Comparison of ENCODE assay signal across 15 mouse cellular contexts in genomic region chr3:82417958-82418357, GRCm38 (mm10).
"Had no signal": no experiment of that assay in that cellular context is flagged by ENCODE, and none has a peak within 500 bp of the region (broad histone marks: within the 10 kb centered on the region; RNA-seq: fewer than 3 reads in every experiment).

No protein-coding gene starts in this region.

- H3K4me2 ChIP-seq: neural tube, embryonic 13.5 days; neural tube, embryonic 15.5 days; stomach, embryonic 15.5 days had no signal

- H3K4me3 ChIP-seq: neural tube, embryonic 13.5 days; neural tube, embryonic 15.5 days; stomach, embryonic 15.5 days had no signal

- H3K27ac ChIP-seq: neural tube, embryonic 13.5 days; neural tube, embryonic 15.5 days; stomach, embryonic 15.5 days; stomach, postnatal 0 days had no signal

- H3K4me1 ChIP-seq: neural tube, embryonic 13.5 days; neural tube, embryonic 15.5 days; stomach, embryonic 15.5 days had no signal

- H3K27me3 ChIP-seq: neural tube, embryonic 13.5 days; neural tube, embryonic 15.5 days; stomach, embryonic 15.5 days had no signal

- H3K36me3 ChIP-seq: neural tube, embryonic 13.5 days; neural tube, embryonic 15.5 days; stomach, embryonic 15.5 days had no signal

- DNase-seq: retina, postnatal 1 day; right cerebral cortex, adult 18-20 months; right cerebral cortex, postnatal 14 days; right cerebral cortex, postnatal 4 days; spleen, adult 18-20 months; thymus, adult 18-20 months; thymus, adult 2 months; thymus, postnatal 14 days; thymus, postnatal 25 days; thymus, postnatal 36 days; thymus, postnatal 4 days had no signal

- H3K9me3 ChIP-seq: neural tube, embryonic 13.5 days; neural tube, embryonic 15.5 days; stomach, embryonic 15.5 days had no signal

- H3K9ac ChIP-seq: neural tube, embryonic 13.5 days; neural tube, embryonic 15.5 days; stomach, embryonic 15.5 days had no signal
